Mouse (Mus musculus) intestine, embryonic 14.5 days (tissue): ENCODE results near the gene Umad1. TPM values are rescaled to one million over a fixed set of nuclear protein-coding genes. Genes with fewer than 3 reads are reported as not detected.

Experiments
- ATAC-seq: fragments of 200-750 bp; cut with Nextera tagmentation; replicated peaks from 2 replicates; pipeline ENCODE4 v1.8.0; 2017; ENCODE audit warnings: low read depth, moderate number of reproducible peaks, moderate TSS enrichment, moderate library complexity; ENCODE audit not compliant: low FRiP score, low TSS enrichment
- DNase-seq: peaks from one replicate; pipeline ENCODE4 v3.0.0-alpha.2; 2018; ENCODE audit warnings: low spot score
- H3K27ac ChIP-seq: fragments of 300-500 bp; sonication (generic); 2 replicates; pipeline ENCODE4 v1.5.1; 2014; ENCODE audit warnings: low read depth, mild to moderate bottlenecking, control low read depth
- H3K27me3 ChIP-seq: fragments of 300-500 bp; sonication (generic); replicated peaks from 2 replicates; pipeline ENCODE4 v1.6.1; 2014; ENCODE audit warnings: low read length, control low read depth; ENCODE audit not compliant: control insufficient read depth, insufficient read depth
- H3K36me3 ChIP-seq: fragments of 300-500 bp; sonication (generic); 2 replicates; pipeline ENCODE4 v1.6.1; 2014; ENCODE audit warnings: low read length, control low read depth; ENCODE audit not compliant: control insufficient read depth, insufficient read depth
- H3K4me1 ChIP-seq: fragments of 300-500 bp; sonication (generic); replicated peaks from 2 replicates; pipeline ENCODE4 v1.6.1; 2014; ENCODE audit warnings: low read length, control low read depth, mixed read lengths; ENCODE audit not compliant: control insufficient read depth, insufficient read depth
- H3K4me2 ChIP-seq: fragments of 300-500 bp; sonication (generic); 2 replicates; pipeline ENCODE4 v1.6.1; 2014; ENCODE audit warnings: low read length
- H3K4me3 ChIP-seq: fragments of 300-500 bp; sonication (generic); 2 replicates; pipeline ENCODE4 v1.5.1; 2014; ENCODE audit warnings: low read depth, low read length, control low read depth, mixed read lengths
- H3K9ac ChIP-seq: fragments of 300-500 bp; sonication (generic); 2 replicates; pipeline ENCODE4 v1.6.1; 2014; ENCODE audit warnings: mild to moderate bottlenecking, low read length
- H3K9me3 ChIP-seq: fragments of 300-500 bp; sonication (generic); 2 replicates; pipeline ENCODE4 v1.6.1; 2016; ENCODE audit warnings: low read length, control low read depth; ENCODE audit not compliant: control insufficient read depth
- WGBS: fragments of 180-500 bp; shearing (Covaris S2); extraction: QIAGEN DNeasy Blood & Tissue Kit; methylation state at CpG from one replicate; pipeline ENCODE4 v1.1.7; 2014; 5-methylcytosine and 5-hydroxymethylcytosine counted together
- polyA plus RNA-seq: library from polyadenylated mRNA; unstranded; fragments of >200 nt; fragmentation: Nextera tagmentation; extraction: Ambion mirVana; gene quantifications from 2 replicates; pipeline ENCODE4 v1.2.1, GENCODE M21; 2014

Gene Umad1
- polyA plus RNA-seq, 1 experiment from 2014 or later: 21.0 TPM

- Histone ChIP-seq H3K4me3 (no peak overlapping the region), H3K36me3 (no peaks in the 10 kb centered on the region), H3K9ac (no peak overlapping the region), H3K27ac (no peak overlapping the region), H3K4me2 (no peak overlapping the region), H3K4me1 (no peaks in the 10 kb centered on the region), H3K27me3 (no peaks in the 10 kb centered on the region), H3K9me3 (no peaks in the 10 kb centered on the region)
- ATAC-seq: no peak
- WGBS: 71% methylated on average over 2 of the region's 2 CpGs
- DNase-seq: no peak
Measured at GRCm38 (mm10) chr6:8368198-8368864, 109.2 kb downstream of the Umad1 start.

GRCm38 (mm10) chr6:8370624-8371023 lies 111.5 kb downstream of the Umad1 start:
- Histone ChIP-seq H3K9ac (no peak overlapping the region), H3K4me1 (no peaks in the 10 kb centered on the region), H3K27ac (no peak overlapping the region), H3K9me3 (no peaks in the 10 kb centered on the region), H3K4me2 (no peak overlapping the region), H3K36me3 (no peaks in the 10 kb centered on the region), H3K4me3 (no peak overlapping the region), H3K27me3 (no peaks in the 10 kb centered on the region)
- no peak for DNase-seq
- ATAC-seq: no peak
- 74% methylated on average over 3 of the region's 3 CpGs for WGBS

DNA sequence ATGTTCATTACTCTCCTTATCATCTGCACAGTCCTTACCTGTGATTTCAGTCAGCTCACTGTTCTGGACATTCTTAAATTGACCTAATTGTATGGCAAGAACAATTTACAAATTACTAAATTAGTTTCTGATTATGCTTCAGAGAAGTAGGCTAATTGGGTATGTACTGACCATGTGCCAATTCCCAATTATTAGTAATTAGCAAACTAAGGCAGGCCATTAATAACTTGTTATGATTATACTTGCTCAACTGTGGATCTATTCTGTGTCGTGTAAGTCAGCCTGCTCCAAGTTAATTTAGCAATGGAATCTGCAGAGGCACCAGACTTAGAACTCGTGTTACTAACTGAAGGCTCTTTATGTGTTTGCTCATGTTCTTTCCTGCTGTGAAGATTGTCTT lies 114.0 kb downstream of the Umad1 start:
- 59% methylated on average over 2 of the region's 2 CpGs for WGBS
- H3K4me1 ChIP-seq: no peaks in the 10 kb centered on the region
- no peaks in the 10 kb centered on the region for H3K27me3 ChIP-seq
- no peak overlapping the region for H3K9ac ChIP-seq
- no peaks in the 10 kb centered on the region for H3K9me3 ChIP-seq
- H3K36me3 ChIP-seq: no peaks in the 10 kb centered on the region; the same call in 1 of the 2 replicates
- H3K4me2 ChIP-seq: no peak overlapping the region
- ATAC-seq (no peak), DNase-seq (no peak)
- no peak overlapping the region for H3K4me3 ChIP-seq
- H3K27ac ChIP-seq: no peak overlapping the region

GRCm38 (mm10) chr6:8373851-8374250 lies 114.8 kb downstream of the Umad1 start:
- Histone ChIP-seq H3K27me3 (no peaks in the 10 kb centered on the region), H3K36me3 (no peaks in the 10 kb centered on the region; the same call in 1 of the 2 replicates), H3K9ac (no peak overlapping the region), H3K27ac (no peak overlapping the region), H3K9me3 (no peaks in the 10 kb centered on the region), H3K4me1 (no peaks in the 10 kb centered on the region), H3K4me2 (no peak overlapping the region), H3K4me3 (no peak overlapping the region)
- DNase-seq: no peak
- WGBS: 57% methylated on average over 8 of the region's 8 CpGs
- no peak for ATAC-seq

DNA sequence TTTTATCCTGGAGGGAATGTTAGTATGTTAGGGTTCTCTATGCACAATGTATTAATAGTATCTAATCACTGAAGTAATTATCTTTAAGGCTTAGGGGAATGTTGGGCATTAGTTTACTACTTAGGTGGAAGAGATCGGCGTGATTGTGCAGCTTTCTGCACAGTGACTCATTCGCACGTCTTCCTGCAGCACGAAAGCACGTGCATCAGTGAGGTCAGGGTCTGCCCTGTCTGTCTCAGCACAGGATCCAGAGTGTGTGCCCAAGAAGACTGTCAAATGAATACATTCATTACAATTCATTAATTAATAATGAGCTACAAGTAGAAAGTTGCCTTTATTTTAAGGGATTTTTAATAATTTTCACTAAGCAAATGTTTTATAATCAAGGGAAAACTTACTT lies 115.2 kb downstream of the Umad1 start:
- Histone ChIP-seq H3K4me3 (no peak overlapping the region), H3K4me2 (no peak overlapping the region), H3K27ac (no peak overlapping the region), H3K9ac (no peak overlapping the region), H3K4me1 (no peaks in the 10 kb centered on the region), H3K9me3 (no peaks in the 10 kb centered on the region), H3K27me3 (no peaks in the 10 kb centered on the region), H3K36me3 (no peaks in the 10 kb centered on the region; the same call in 1 of the 2 replicates)
- DNase-seq (no peak), ATAC-seq (0 out of 2 replicates have a peak, but pooled peaks have one; percentile 50)
- WGBS: 59% methylated on average over 6 of the region's 6 CpGs

GRCm38 (mm10) chr6:8374712-8375111 lies 115.6 kb downstream of the Umad1 start:
- no peaks in the 10 kb centered on the region; the same call in 1 of the 2 replicates for H3K36me3 ChIP-seq
- H3K9ac ChIP-seq: no peak overlapping the region
- WGBS: 88% methylated on average over 4 of the region's 4 CpGs
- ATAC-seq: no peak
- H3K27me3 ChIP-seq: no peaks in the 10 kb centered on the region
- no peak overlapping the region for H3K4me2 ChIP-seq
- H3K27ac ChIP-seq: no peak overlapping the region
- DNase-seq: no peak
- no peak overlapping the region for H3K4me3 ChIP-seq
- no peaks in the 10 kb centered on the region for H3K4me1 ChIP-seq
- H3K9me3 ChIP-seq: no peaks in the 10 kb centered on the region

GRCm38 (mm10) chr6:8376351-8376750 lies 117.3 kb downstream of the Umad1 start:
- H3K27me3 ChIP-seq: no peaks in the 10 kb centered on the region
- no peaks in the 10 kb centered on the region for H3K9me3 ChIP-seq
- H3K4me3 ChIP-seq: no peak overlapping the region
- H3K27ac ChIP-seq: no peak overlapping the region
- no peak overlapping the region for H3K4me2 ChIP-seq
- 95% methylated on average over 5 of the region's 5 CpGs for WGBS
- ATAC-seq (no peak), DNase-seq (no peak)
- no peaks in the 10 kb centered on the region; the same call in 1 of the 2 replicates for H3K36me3 ChIP-seq
- H3K4me1 ChIP-seq: no peaks in the 10 kb centered on the region
- H3K9ac ChIP-seq: no peak overlapping the region

DNA sequence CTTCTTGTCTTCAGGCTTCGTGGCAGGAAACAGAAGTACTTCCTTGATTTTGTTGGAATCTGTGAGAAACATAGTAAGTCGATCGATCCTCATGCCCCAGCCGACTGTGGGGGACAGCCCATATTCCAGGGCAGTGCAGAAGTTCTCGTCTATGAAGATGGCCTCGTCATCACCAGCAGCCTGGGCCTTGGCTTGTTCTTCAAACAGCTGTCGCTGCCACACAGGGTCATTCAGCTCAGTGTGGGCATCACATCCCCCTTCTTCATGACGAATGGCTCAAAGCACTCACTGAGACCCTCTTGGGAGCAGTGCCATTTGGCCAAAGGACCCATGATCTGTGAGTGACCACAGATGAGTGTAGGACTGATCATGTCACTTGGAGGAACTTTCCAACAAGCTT lies 118.6 kb downstream of the Umad1 start:
- no peaks in the 10 kb centered on the region for H3K27me3 ChIP-seq
- H3K9me3 ChIP-seq: no peaks in the 10 kb centered on the region
- H3K9ac ChIP-seq: no peak overlapping the region
- no peaks in the 10 kb centered on the region; the same call in 1 of the 2 replicates for H3K36me3 ChIP-seq
- ATAC-seq: no peak
- no peak overlapping the region for H3K4me2 ChIP-seq
- no peak for DNase-seq
- no peaks in the 10 kb centered on the region for H3K4me1 ChIP-seq
- no peak overlapping the region for H3K27ac ChIP-seq
- H3K4me3 ChIP-seq: no peak overlapping the region
- 87% methylated on average over 8 of the region's 8 CpGs for WGBS

GRCm38 (mm10) chr6:8389307-8389706 lies 130.2 kb downstream of the Umad1 start:
- Histone ChIP-seq H3K36me3 (no peaks in the 10 kb centered on the region), H3K4me2 (no peak overlapping the region), H3K27ac (no peak overlapping the region), H3K4me1 (no peaks in the 10 kb centered on the region), H3K27me3 (no peaks in the 10 kb centered on the region), H3K9ac (no peak overlapping the region), H3K9me3 (no peaks in the 10 kb centered on the region), H3K4me3 (no peak overlapping the region)
- DNase-seq: no peak
- ATAC-seq: no peak
- 97% methylated on average over 2 of the region's 2 CpGs for WGBS
